Mouse (Mus musculus) embryonic facial prominence, embryonic 10.5 days (tissue): ENCODE measurements around the gene Rab38. TPM values are rescaled to one million over a fixed set of nuclear protein-coding genes. Genes with fewer than 3 reads are reported as not detected.

Source experiments
- DNase-seq: peaks from one replicate; pipeline ENCODE4 v3.0.0-alpha.2; 2017; ENCODE audit warnings: low spot score
- H3K27ac ChIP-seq: fragments of 300-500 bp; sonication (generic); replicated peaks from 2 replicates; pipeline ENCODE4 v1.5.1; 2016; ENCODE audit warnings: mild to moderate bottlenecking
- H3K27me3 ChIP-seq: fragments of 300-500 bp; sonication (generic); replicated peaks from 2 replicates; pipeline ENCODE4 v1.6.1; 2016; ENCODE audit warnings: low read depth, mild to moderate bottlenecking; ENCODE audit not compliant: poor library complexity, severe bottlenecking
- H3K36me3 ChIP-seq: fragments of 300-500 bp; sonication (generic); replicated peaks from 2 replicates; pipeline ENCODE4 v1.6.1; 2016; ENCODE audit warnings: mild to moderate bottlenecking, moderate library complexity
- H3K4me1 ChIP-seq: fragments of 300-500 bp; sonication (generic); 2 replicates; pipeline ENCODE4 v1.6.1; 2016
- H3K4me3 ChIP-seq: fragments of 300-500 bp; sonication (generic); 2 replicates; pipeline ENCODE4 v1.5.1; 2016; ENCODE audit warnings: mild to moderate bottlenecking, moderate library complexity
- H3K9me3 ChIP-seq: fragments of 300-500 bp; sonication (generic); 2 replicates; pipeline ENCODE4 v1.6.1; 2016; ENCODE audit warnings: mild to moderate bottlenecking
- WGBS: fragments of 180-500 bp; shearing (Covaris S2); methylation state at CpG from one replicate; pipeline ENCODE4 v1.1.7; 2016; 5-methylcytosine and 5-hydroxymethylcytosine counted together
- polyA plus RNA-seq: library from polyadenylated mRNA; unstranded; fragments of >200 nt; fragmentation: Nextera tagmentation; extraction: Ambion mirVana; gene quantifications from 2 replicates; pipeline ENCODE4 v1.2.1, GENCODE M21; 2016

Gene Rab38
- polyA plus RNA-seq, 1 experiment from 2014 or later = 9.3 TPM

DNA sequence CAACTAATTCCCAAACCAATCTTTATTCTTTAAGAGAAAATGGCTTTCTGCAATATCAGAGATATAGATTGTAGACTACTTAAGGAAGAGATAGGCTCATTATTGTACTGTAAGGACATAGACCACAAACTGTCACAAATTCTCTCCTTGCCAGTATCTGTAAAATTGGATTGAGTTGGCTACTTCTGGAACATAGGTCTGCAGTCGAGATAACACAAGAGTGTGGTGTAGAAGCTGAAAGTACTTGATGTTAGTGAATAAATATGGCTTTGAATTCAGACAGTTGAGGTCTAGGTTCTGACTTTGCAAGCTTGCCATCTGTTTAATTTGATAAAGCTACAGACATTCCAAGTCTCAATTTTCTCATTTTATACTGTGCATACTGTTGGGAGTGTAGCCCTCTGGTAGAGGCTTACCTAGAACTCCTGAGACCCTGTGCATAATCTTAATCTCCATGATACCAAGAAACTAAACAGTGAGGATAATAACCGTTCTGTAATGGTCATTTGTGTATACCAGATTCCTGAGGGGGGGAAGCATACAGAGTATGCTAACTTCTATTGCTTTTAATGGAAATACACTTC lies 15.3 kb downstream of the Rab38 start:
- 77% methylated on average over 2 of the region's 2 CpGs for WGBS
- DNase-seq = no peak
- no peak overlapping the region for H3K4me3 ChIP-seq
- no peak overlapping the region for H3K27ac ChIP-seq
- no peaks in the 10 kb centered on the region for H3K9me3 ChIP-seq
- H3K36me3 ChIP-seq = no peaks in the 10 kb centered on the region
- no peaks in the 10 kb centered on the region for H3K4me1 ChIP-seq
- no peaks in the 10 kb centered on the region for H3K27me3 ChIP-seq

- no peak for DNase-seq
- Histone ChIP-seq H3K9me3 (no peaks in the 10 kb centered on the region), H3K4me3 (no peak overlapping the region), H3K27ac (no peak overlapping the region), H3K36me3 (no peaks in the 10 kb centered on the region), H3K4me1 (no peaks in the 10 kb centered on the region), H3K27me3 (no peaks in the 10 kb centered on the region)
- 84% methylated on average over 1 of the region's 1 CpGs for WGBS
These were observed 23.2 kb downstream of the Rab38 start for GRCm38 (mm10) chr7:88453234-88453633.

DNA sequence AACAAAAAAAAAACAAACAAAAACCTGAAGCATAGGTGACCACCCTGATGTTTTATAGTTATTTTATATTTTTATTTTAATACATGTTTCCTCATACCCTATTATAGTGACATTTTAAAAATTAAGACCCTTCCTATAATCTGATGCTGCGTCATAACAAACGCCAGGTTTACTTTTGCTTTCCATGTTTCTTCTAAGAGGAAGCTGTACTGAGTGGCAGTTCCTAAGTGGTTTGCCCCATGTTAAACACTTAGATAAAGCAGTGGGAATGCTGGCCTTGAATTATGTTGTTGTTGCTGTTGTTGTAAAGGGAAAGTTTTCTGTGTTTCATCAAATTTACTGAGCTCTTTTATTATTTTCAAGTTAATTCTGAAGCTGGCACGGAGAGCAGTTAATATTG lies 27.8 kb downstream of the Rab38 start:
- DNase-seq = no peak
- H3K9me3 ChIP-seq = no peaks in the 10 kb centered on the region
- no peak overlapping the region for H3K4me3 ChIP-seq
- H3K36me3 ChIP-seq = no peaks in the 10 kb centered on the region
- no peak overlapping the region for H3K27ac ChIP-seq
- WGBS = 87% methylated on average over 3 of the region's 3 CpGs
- no peaks in the 10 kb centered on the region for H3K27me3 ChIP-seq
- H3K4me1 ChIP-seq = no peaks in the 10 kb centered on the region

DNA sequence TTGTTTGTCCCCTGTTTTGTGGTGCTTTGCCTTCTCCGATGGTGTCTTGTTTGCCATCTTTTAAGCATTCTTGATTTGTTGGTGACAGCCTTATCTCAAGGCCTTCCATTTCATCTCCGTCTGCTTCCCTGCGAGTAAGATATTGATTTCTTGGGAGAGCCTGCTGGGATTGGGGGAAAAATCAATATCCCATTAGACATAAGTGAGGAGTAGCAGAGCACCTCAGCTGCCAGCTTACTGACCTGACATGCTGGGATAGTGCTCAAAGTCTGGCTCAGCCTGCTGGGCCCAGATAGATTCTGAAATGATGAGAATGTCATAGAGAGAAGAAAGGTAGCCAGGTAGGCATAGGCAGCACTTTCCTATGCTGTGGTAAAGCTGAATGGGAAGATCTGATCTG lies 37.7 kb downstream of the Rab38 start:
- H3K4me1 ChIP-seq = no peaks in the 10 kb centered on the region
- no peak overlapping the region for H3K27ac ChIP-seq
- no peaks in the 10 kb centered on the region for H3K36me3 ChIP-seq
- H3K27me3 ChIP-seq = no peaks in the 10 kb centered on the region
- WGBS = 83% methylated on average over 3 of the region's 3 CpGs
- no peak overlapping the region for H3K4me3 ChIP-seq
- H3K9me3 ChIP-seq = no peaks in the 10 kb centered on the region
- DNase-seq = no peak

- Histone ChIP-seq H3K4me1 (no peaks in the 10 kb centered on the region), H3K4me3 (no peak overlapping the region), H3K27ac (no peak overlapping the region), H3K9me3 (no peaks in the 10 kb centered on the region), H3K36me3 (no peaks in the 10 kb centered on the region), H3K27me3 (no peaks in the 10 kb centered on the region)
- no peak for DNase-seq
- 91% methylated on average over 7 of the region's 7 CpGs for WGBS
These were observed 52.1 kb downstream of the Rab38 start for GRCm38 (mm10) chr7:88482110-88482619.

DNA sequence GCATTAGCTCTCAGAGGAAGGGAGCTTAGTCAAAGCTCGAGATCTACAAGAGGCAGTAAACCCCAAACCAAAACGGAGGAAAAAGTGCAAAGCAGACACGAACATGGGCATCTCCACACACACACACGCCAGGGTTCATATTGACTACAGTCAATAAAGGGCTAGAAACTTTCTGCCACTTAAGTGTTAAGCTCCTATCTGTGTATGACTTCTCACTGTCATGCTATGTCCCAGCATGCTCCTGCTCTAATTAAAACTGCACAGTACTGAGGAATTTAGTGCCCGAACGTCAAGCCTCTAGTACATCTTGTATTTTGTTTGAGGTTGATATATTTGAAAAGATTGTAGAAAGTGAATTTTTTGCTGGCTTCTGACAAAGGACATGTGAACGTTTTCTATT lies 52.6 kb downstream of the Rab38 start:
- Histone ChIP-seq H3K36me3 (no peaks in the 10 kb centered on the region), H3K27ac (no peak overlapping the region), H3K4me1 (no peaks in the 10 kb centered on the region), H3K9me3 (no peaks in the 10 kb centered on the region), H3K27me3 (no peaks in the 10 kb centered on the region), H3K4me3 (no peak overlapping the region)
- DNase-seq = no peak
- 80% methylated on average over 7 of the region's 7 CpGs for WGBS

GRCm38 (mm10) chr7:88491020-88491419 lies 60.9 kb downstream of the Rab38 start:
- Histone ChIP-seq H3K4me1 (no peaks in the 10 kb centered on the region), H3K27ac (no peak overlapping the region), H3K27me3 (no peaks in the 10 kb centered on the region), H3K36me3 (no peaks in the 10 kb centered on the region), H3K9me3 (no peaks in the 10 kb centered on the region), H3K4me3 (no peak overlapping the region)
- 38% methylated on average over 2 of the region's 2 CpGs for WGBS
- DNase-seq = no peak

DNA sequence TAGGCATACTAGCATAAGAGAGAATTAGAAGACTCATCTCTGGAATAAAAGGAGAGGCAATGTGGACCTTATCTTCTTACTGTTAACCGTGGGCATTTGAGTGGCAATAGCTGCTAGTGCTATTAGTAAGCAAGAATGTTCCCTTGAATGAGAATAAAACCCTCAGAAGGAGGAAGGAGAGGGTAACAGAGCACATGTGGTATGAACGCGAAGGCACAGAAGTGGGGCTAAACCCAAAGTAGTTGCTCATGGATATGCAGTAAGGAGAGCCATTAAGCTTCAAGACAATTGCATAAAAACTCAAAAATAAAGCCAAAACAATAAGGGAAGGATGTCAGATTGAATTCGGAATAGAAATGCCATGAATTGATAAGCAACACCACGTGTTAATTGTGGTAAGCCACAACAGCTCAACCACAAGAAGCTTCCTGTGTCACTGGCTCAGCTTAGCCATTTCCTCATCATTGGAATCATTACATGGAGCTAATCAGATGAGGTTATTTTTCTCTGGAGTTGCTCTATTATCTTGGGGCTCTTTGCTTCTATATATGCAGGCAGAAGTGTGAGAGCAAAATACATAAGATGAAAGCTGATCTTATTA lies 72.2 kb downstream of the Rab38 start:
- Histone ChIP-seq H3K27ac (no peak overlapping the region), H3K4me1 (0 out of 2 replicates have a peak, but pooled peaks cover 2% of the 10 kb centered on the region), H3K9me3 (no peaks in the 10 kb centered on the region), H3K36me3 (no peaks in the 10 kb centered on the region), H3K27me3 (no peaks in the 10 kb centered on the region), H3K4me3 (no peak overlapping the region)
- WGBS = 87% methylated on average over 5 of the region's 5 CpGs
- DNase-seq = no peak

- no peak for DNase-seq
- 87% methylated on average over 2 of the region's 2 CpGs for WGBS
- H3K4me3 ChIP-seq = no peak overlapping the region
- no peaks in the 10 kb centered on the region for H3K36me3 ChIP-seq
- H3K27me3 ChIP-seq = no peaks in the 10 kb centered on the region
- no peak overlapping the region for H3K27ac ChIP-seq
- H3K4me1 ChIP-seq = no peaks in the 10 kb centered on the region
- H3K9me3 ChIP-seq = no peaks in the 10 kb centered on the region
These were observed 79.7 kb downstream of the Rab38 start for GRCm38 (mm10) chr7:88509748-88510147.

DNA sequence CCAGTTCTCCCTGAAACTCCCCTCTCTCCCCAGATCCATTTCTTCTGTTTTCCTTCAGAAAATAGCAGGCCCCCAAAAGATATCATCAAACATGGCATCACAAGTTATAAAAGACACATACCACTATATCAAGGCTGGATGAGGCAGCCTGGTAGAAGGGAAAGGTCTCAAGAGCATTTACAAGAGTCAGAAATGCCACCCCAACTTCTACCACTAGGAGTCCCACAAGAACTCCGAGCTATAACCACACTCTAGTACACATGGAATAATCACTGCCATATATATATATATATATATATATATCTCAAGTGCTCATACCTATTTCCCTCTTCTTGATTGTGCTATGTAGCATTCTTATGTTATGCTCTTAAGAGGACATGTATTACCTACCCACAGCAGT lies 92.4 kb downstream of the Rab38 start:
- H3K27me3 ChIP-seq = no peaks in the 10 kb centered on the region
- no peak for DNase-seq
- no peaks in the 10 kb centered on the region for H3K36me3 ChIP-seq
- no peak overlapping the region for H3K4me3 ChIP-seq
- H3K27ac ChIP-seq = no peak overlapping the region
- no peaks in the 10 kb centered on the region for H3K9me3 ChIP-seq
- WGBS = 68% methylated on average over 1 of the region's 1 CpGs
- no peaks in the 10 kb centered on the region for H3K4me1 ChIP-seq

DNA sequence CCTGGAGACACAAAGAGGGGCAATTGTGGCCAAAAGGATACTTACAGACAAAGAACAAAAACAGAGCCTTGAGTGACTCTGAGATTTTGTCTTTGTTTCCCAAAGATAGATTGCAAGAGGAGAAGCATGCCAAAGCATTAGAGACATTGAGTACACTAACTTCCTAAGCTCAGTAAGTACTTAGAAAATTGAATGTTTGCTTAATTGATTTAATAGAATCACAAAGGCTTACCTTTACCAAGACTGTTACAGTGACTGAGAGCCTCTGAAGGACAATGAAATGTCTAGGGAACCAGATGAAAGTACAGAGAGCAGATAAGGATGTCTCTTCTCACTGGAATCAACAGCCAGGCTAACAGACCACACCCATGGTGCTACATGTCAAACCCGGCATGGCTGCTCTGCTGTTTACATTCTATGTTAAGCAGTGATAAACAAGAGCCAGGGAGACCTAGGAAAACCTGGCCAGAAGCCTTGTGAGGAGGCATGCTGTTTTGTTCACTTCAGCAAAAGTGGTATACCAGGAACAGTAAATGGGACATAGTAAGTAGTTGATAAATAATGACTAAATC lies 97.1 kb downstream of the Rab38 start:
- no peak for DNase-seq
- Histone ChIP-seq H3K27ac (no peak overlapping the region), H3K27me3 (no peaks in the 10 kb centered on the region), H3K4me3 (no peak overlapping the region), H3K4me1 (no peaks in the 10 kb centered on the region), H3K36me3 (no peaks in the 10 kb centered on the region), H3K9me3 (no peaks in the 10 kb centered on the region)
- WGBS = 52% methylated on average over 1 of the region's 1 CpGs

DNA sequence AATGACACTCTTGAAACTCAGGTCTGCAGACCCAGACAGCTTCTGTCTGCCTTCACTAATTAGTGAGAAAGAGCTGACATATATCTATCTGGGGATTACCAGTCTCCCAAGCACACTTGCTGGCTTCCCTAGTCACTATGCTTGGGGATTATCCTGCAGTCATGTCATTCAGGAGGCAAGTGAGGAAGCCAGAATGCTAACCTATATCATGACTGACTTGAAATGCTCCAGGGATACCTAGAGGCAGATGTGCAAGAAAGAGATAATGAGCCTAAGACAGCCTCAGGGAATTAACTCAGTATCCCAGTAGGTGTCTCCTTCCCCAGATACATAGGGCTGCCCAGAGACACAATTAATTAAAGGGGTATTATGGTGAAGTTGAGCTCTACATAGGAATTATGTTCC lies 106.1 kb downstream of the Rab38 start:
- Histone ChIP-seq H3K4me3 (no peak overlapping the region), H3K9me3 (no peaks in the 10 kb centered on the region), H3K27me3 (no peaks in the 10 kb centered on the region)

DNA sequence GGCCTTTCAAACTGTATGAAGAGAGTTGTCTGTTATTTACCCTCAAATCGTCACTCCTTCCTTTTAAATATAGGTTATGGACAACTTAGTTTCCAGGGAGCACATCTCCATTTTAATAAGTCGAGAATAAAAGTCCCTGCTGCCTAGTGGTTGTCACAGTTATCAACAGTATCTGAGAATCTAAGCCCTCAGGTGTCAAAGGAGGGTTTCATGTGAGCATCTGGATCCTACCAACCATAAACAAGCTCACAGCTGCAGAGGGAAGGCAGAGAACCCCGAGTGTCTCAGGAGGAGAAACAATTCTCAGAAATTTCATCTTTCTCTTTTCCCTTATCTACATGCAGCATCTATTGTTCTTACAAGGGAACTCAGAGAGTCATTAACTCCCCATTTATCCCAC lies 106.7 kb downstream of the Rab38 start:
- Histone ChIP-seq H3K27me3 (no peaks in the 10 kb centered on the region), H3K4me1 (no peaks in the 10 kb centered on the region), H3K4me3 (no peak overlapping the region), H3K27ac (no peak overlapping the region), H3K9me3 (no peaks in the 10 kb centered on the region), H3K36me3 (no peaks in the 10 kb centered on the region)
- 72% methylated on average over 3 of the region's 3 CpGs for WGBS
- no peak for DNase-seq

More for the DNA sequence above, 106.1 kb downstream of the Rab38 start:
- Histone ChIP-seq H3K36me3 (no peaks in the 10 kb centered on the region), H3K4me1 (no peaks in the 10 kb centered on the region), H3K27ac (no peak overlapping the region)
- no peak for DNase-seq
